Mouse (Mus musculus): ENCODE measurements around the gene Stx6.

Stx6 gene

GRCm38 (mm10) chr1:155232786-155233185 is 74.3 kb downstream of the Stx6 start:
- no peak for TF ChIP-seq GATA4 (IDR thresholded peaks at IDR 0.05; ENCODE audit: insufficient replicate concordance, low read length)

GRCm38 (mm10) chr1:155233378-155233777 is 74.9 kb downstream of the Stx6 start:
- TF ChIP-seq GATA4 (IDR thresholded peaks at IDR 0.05; ENCODE audit: insufficient replicate concordance, low read length) = no peak

- TF ChIP-seq GATA4 (IDR thresholded peaks at IDR 0.05; ENCODE audit: insufficient replicate concordance, low read length) = no peak
Observed at GRCm38 (mm10) chr1:155233931-155234607, 75.6 kb downstream of the Stx6 start.

GRCm38 (mm10) chr1:155235641-155236040 is 77.1 kb downstream of the Stx6 start:
- TF ChIP-seq GATA4 (IDR thresholded peaks at IDR 0.05; ENCODE audit: insufficient replicate concordance, low read length) = no peak

- TF ChIP-seq GATA4 (IDR thresholded peaks at IDR 0.05; ENCODE audit: insufficient replicate concordance, low read length) = no peak
Observed at GRCm38 (mm10) chr1:155236306-155237024, 78.0 kb downstream of the Stx6 start.

DNA sequence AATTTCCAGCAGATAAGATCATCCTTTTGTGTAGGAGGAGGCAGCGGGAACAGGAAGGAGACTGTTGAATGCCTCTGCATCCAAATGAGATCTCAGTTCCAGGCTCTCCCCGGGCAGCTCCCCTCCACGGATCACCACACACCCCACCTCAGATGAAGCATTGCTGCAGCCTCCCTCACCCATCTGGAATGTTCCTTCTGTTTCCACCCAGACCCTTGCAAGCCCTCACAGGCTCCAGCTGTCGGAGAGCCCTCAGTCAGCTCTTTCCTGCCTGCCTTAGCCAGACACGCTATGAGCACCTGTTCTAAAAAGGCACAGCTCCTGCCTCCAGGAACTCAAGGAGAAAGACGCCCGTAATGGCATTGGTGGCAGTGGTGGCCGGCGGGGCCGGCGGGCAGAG is 78.9 kb downstream of the Stx6 start:
- no peak for TF ChIP-seq GATA4 (IDR thresholded peaks at IDR 0.05; ENCODE audit: insufficient replicate concordance, low read length)

- TF ChIP-seq GATA4 (IDR thresholded peaks at IDR 0.05; ENCODE audit: insufficient replicate concordance, low read length) = no peak
Observed at GRCm38 (mm10) chr1:155238126-155238525, 79.6 kb downstream of the Stx6 start.

- no peak for TF ChIP-seq GATA4 (IDR thresholded peaks at IDR 0.05; ENCODE audit: insufficient replicate concordance, low read length)
Observed at GRCm38 (mm10) chr1:155239169-155239568, 80.7 kb downstream of the Stx6 start.

DNA sequence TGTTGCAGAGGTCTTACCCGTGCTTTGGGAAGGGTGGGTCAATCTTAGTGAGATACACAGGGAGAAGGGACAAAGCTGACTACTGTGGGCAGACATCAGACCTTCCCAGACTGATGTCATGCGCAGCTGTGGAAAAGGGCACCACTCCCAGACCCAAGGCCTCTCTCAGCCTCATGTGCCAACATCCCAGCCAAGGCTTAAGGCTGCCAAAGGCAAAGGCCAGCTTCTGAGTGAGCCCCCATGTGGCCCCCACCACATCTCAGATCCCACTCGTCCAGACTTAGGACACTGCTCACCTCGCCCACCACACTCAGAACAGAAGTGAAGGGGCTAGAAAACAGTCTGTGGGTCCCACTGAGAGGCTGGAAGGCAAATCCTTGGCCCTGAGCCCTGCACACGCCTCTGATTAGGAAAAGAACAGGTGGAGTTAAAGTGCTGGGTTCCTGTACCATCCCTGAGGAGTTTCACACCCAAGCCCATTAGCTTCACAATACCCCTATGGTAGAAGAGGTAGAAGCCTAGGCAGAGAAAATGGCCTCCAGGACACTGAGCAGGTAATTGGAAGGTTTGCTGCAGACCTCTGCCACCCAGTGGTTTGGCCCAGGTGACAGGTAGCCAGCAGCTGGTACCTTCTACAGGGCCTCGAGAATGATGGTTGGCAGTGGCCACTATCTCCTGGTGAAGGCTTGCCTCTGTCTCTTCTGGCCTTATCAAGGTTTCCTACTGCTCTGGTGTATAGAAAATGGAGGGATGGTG is 81.6 kb downstream of the Stx6 start:
- no peak for TF ChIP-seq GATA4 (IDR thresholded peaks at IDR 0.05; ENCODE audit: insufficient replicate concordance, low read length)

DNA sequence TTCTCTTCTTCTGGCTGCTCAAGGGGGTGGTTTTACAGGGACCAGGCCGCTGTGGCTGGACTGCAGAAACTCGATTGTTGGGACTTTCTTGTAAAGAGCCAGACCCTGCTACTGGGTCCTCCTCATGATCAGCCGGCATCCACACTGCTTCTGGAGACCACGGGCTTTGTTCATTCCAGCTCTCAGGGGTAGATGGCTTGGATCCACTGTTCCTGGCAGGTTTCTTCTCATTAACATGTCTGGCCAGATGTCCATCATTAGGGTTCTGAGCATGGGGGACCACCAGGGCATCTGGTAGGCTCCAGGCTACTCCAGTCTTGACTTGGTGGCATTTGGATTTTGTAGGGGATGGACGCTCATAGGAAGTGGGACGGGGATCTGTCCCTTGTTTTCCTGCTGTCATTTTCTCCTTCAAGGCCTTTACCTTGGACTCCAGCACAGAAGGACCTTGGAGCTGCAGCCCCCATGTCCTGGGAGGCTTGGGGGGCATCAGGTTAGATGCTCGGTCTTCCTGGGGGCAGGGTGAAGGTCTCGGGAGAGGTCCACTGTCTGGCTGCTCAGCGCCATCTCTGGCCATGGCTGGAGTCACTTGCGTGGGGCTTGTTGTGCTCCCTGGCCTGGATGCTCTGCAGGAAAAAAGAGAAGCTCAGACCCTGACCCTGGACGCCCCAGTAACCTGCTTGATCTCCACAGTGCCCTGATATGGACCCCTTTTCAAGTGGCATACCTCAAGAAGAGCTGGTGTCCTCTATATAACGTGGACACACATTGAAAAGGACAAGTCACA is 83.4 kb downstream of the Stx6 start:
- TF ChIP-seq GATA4 (IDR thresholded peaks at IDR 0.05; ENCODE audit: insufficient replicate concordance, low read length) = no peak

- no peak for TF ChIP-seq GATA4 (IDR thresholded peaks at IDR 0.05; ENCODE audit: insufficient replicate concordance, low read length)
Observed at GRCm38 (mm10) chr1:155242488-155242745, 83.9 kb downstream of the Stx6 start.

GRCm38 (mm10) chr1:155243797-155244770 is 85.6 kb downstream of the Stx6 start, which contains the start of gene BC034090:
TSS of gene BC034090 (minus strand) at chr1:155244444.
- TF ChIP-seq GATA4 (IDR thresholded peaks at IDR 0.05; ENCODE audit: insufficient replicate concordance, low read length) = no peak

- no peak for TF ChIP-seq GATA4 (IDR thresholded peaks at IDR 0.05; ENCODE audit: insufficient replicate concordance, low read length)
Observed at GRCm38 (mm10) chr1:155244771-155245211, 86.3 kb downstream of the Stx6 start.

GRCm38 (mm10) chr1:155245516-155245915 is 87.0 kb downstream of the Stx6 start:
- no peak for TF ChIP-seq GATA4 (IDR thresholded peaks at IDR 0.05; ENCODE audit: insufficient replicate concordance, low read length)

Measured in liver, adult (tissue).